Mouse (Mus musculus): ENCODE data around the gene Tsga10ip. TPM values are rescaled to one million over a fixed set of nuclear protein-coding genes. Genes with fewer than 3 reads are reported as not detected.

Tsga10ip gene
- polyA plus RNA-seq (2012; rRNA removed): 4.9 and 5.6 TPM in 2 replicates

GRCm38 (mm10) chr19:5402293-5402692, at the start of gene Tsga10ip:
Gene Tsga10ip, minus strand, starts transcription at chr19:5402526.

GRCm38 (mm10) chr19:5447515-5448353, 45.4 kb upstream of the Tsga10ip start, which contains the start of gene Fosl1:
Gene Fosl1, plus strand, starts transcription at chr19:5447547.

GRCm38 (mm10) chr19:5424782-5425741, 22.7 kb upstream of the Tsga10ip start, which contains the start of the genes Drap1 and AI837181:
Gene Drap1, minus strand, starts transcription at chr19:5424979.
Gene AI837181, plus strand, starts transcription at chr19:5425144.

GRCm38 (mm10) chr19:5388588-5389242, 13.6 kb downstream of the Tsga10ip start, which contains the start of gene Sart1:
Gene Sart1, minus strand, starts transcription at chr19:5388703.

GRCm38 (mm10) chr19:5367053-5367359, 35.3 kb downstream of the Tsga10ip start, which contains the start of gene Banf1:
Gene Banf1, minus strand, starts transcription at chr19:5367168.

DNA sequence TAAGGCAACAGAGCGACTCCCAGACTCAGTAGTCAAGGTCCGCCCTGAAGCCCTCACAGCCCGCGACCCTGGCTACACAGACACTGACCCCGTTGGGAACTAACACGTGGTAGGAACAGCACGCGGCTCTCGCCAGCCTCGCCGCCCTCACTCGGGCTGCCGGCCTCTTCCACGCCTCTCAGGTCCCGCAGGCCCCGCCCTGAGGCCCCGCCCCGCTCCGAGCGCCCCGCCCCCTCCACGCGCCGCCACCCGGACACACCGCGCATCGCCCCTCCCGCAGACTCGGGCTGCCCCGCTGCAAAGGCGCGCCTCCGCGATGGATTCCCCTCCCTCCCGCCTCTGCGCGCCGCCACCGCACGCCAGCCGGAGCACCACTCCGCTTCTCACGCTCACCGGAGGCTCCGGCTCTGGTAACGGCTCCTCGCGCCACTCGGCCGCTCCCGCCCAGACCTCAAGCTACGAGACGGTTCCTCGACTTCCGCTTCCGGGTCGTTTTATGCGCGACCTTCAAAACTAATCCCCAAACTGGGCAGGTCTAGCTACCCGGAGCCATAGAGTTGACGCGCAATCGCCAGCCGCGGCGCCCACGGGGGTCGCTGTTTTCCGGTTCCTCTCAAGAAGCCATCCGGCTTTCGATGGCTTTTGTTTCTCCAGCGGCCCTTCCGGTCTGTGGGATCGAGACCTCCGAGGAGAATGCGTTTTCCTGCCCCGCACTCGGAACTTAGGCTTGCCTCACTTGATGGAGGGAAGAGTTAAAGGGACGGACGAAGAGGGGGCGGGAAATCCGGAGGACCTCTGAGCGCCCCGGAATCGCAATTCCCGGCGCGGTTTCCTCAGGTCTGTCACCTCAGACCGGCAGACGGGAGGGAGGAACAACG, 35.9 kb downstream of the Tsga10ip start, which contains the start of gene Eif1ad:
Gene Eif1ad, plus strand, starts transcription at position 567 of the 878 bp plus-strand sequence.

DNA sequence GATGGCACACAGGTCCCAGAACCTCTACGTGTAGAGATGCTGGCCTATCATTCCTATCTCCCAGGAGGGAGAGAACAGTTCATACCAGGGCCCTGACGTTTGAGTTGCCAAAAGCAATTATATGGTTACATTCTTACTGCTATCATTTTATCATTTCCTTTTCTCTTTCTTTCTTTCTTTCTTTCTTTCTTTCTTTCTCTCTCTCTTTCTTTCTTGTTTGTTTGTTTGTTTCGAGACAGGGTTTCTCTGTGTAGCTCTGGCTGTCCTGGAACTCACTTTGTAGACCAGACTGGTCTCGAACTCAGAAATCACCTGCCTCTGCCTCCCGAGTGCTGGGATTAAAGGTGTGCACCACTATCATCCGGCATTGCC, 52.8 kb downstream of the Tsga10ip start, which contains the start of gene Cst6:
Gene Cst6, minus strand, starts transcription at position 73 of the 372 bp plus-strand sequence.

Other genes starting within 250 kb of the Tsga10ip start
- gene Pacs1, start 129.4 kb downstream of the Tsga10ip start, polyA plus RNA-seq (2012; rRNA removed): 59.2 and 59.9 TPM in 2 replicates
- 146 and 169 TPM in 2 replicates for gene Sf3b2, start 107.1 kb downstream of the Tsga10ip start, polyA plus RNA-seq (2012; rRNA removed)
- gene Gal3st3, start 104.2 kb downstream of the Tsga10ip start, polyA plus RNA-seq (2012; rRNA removed): 0.67 and 0.79 TPM in 2 replicates
- gene Catsper1, start 66.8 kb downstream of the Tsga10ip start, polyA plus RNA-seq (2012; rRNA removed): not detected in 2 replicates
- 7.1 and 12.9 TPM in 2 replicates for gene Cst6, start 53.0 kb downstream of the Tsga10ip start, polyA plus RNA-seq (2012; rRNA removed)
- gene Eif1ad, start 35.8 kb downstream of the Tsga10ip start, polyA plus RNA-seq (2012; rRNA removed): 19.4 and 21.0 TPM in 2 replicates
- gene Banf1, start 35.4 kb downstream of the Tsga10ip start, polyA plus RNA-seq (2012; rRNA removed): 123 and 155 TPM in 2 replicates
- gene Sart1, start 13.8 kb downstream of the Tsga10ip start, polyA plus RNA-seq (2012; rRNA removed): 15.7 and 18.4 TPM in 2 replicates
- gene Drap1, start 22.5 kb upstream of the Tsga10ip start, polyA plus RNA-seq (2012; rRNA removed): 86.3 and 111 TPM in 2 replicates
- gene AI837181, start 22.6 kb upstream of the Tsga10ip start, polyA plus RNA-seq (2012; rRNA removed): 115 and 124 TPM in 2 replicates
- gene Fosl1, start 45.0 kb upstream of the Tsga10ip start, polyA plus RNA-seq (2012; rRNA removed): 4.3 and 7.9 TPM in 2 replicates
- gene Ccdc85b, start 55.4 kb upstream of the Tsga10ip start, polyA plus RNA-seq (2012; rRNA removed): 12.3 and 17.9 TPM in 2 replicates
- 118 and 164 TPM in 2 replicates for gene Fibp, start 58.1 kb upstream of the Tsga10ip start, polyA plus RNA-seq (2012; rRNA removed)
- gene Ctsw, start 66.0 kb upstream of the Tsga10ip start, polyA plus RNA-seq (2012; rRNA removed): 1.5 and 2.4 TPM in 2 replicates
- gene Efemp2, start 71.4 kb upstream of the Tsga10ip start, polyA plus RNA-seq (2012; rRNA removed): 205 and 258 TPM in 2 replicates
- gene Mus81, start 85.9 kb upstream of the Tsga10ip start, polyA plus RNA-seq (2012; rRNA removed): 78.2 and 88.4 TPM in 2 replicates
- 447 and 670 TPM in 2 replicates for gene Cfl1, start 87.9 kb upstream of the Tsga10ip start, polyA plus RNA-seq (2012; rRNA removed)
- 1.00 and 1.3 TPM in 2 replicates for gene 1700020D05Rik, start 101.3 kb upstream of the Tsga10ip start, polyA plus RNA-seq (2012; rRNA removed)
- 17.6 and 19.1 TPM in 2 replicates for gene Snx32, start 108.0 kb upstream of the Tsga10ip start, polyA plus RNA-seq (2012; rRNA removed)
- 0.87 and 1.1 TPM in 2 replicates for gene Ovol1, start 158.1 kb upstream of the Tsga10ip start, polyA plus RNA-seq (2012; rRNA removed)
- gene Ap5b1, start 165.5 kb upstream of the Tsga10ip start, polyA plus RNA-seq (2012; rRNA removed): 15.5 and 16.1 TPM in 2 replicates
- 93.6 and 93.9 TPM in 2 replicates for gene Rnaseh2c, start 199.3 kb upstream of the Tsga10ip start, polyA plus RNA-seq (2012; rRNA removed)
- 56.6 and 61.2 TPM in 2 replicates for gene Kat5, start 207.7 kb upstream of the Tsga10ip start, polyA plus RNA-seq (2012; rRNA removed)
- gene Rela, start 235.0 kb upstream of the Tsga10ip start, polyA plus RNA-seq (2012; rRNA removed): 109 and 128 TPM in 2 replicates

All from ovary, adult 2 months (tissue).